Mouse (Mus musculus) hematopoietic stem cell, adult 5-6 weeks (primary cell): Measurements from ENCODE around the gene Idnk. TPM values are rescaled to one million over a fixed set of nuclear protein-coding genes. Genes with fewer than 3 reads are reported as not detected.

Experiments
- ATAC-seq, 2 experiments: fragments of 125-278 bp in 1 of 2; replicated peaks in 1 of 2; 2 replicates each; pipeline ENCODE4 v1.8.0; 2016 to 2017; ENCODE audit warnings: inconsistent platforms in 2 of 2, mild to moderate bottlenecking in 2 of 2, moderate number of reproducible peaks in 2 of 2, low read depth in 1 of 2, moderate TSS enrichment in 1 of 2; ENCODE audit not compliant: low FRiP score in 2 of 2, poor library complexity in 2 of 2, severe bottlenecking in 2 of 2, insufficient read depth in 1 of 2, low TSS enrichment in 1 of 2
- total RNA-seq: library from RNA; stranded (forward); fragments of 172-1452, 232-1000 nt; gene quantifications from 2 replicates; pipeline ENCODE4 v1.2.3, GENCODE M21; 2017

Gene Idnk
- total RNA-seq, 1 experiment from 2014 or later = 28.0 TPM

DNA sequence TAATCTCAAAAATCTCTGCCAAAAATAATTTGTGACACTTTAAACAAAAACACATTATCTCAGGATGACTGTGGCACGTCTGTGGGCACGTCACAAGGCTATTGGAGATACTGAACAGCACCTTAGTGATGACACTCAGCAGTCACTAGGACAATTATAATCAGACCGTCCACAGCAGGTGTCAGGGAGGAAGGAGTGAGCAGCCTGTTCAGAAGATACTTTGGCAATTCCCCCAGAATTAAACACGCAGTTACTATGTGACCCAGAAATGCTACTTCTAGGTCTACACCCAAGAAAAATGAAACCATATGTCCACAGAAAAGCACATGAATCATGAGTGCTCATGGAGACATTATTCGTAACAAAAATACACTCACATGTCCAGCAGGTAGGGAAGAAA, 53.0 kb downstream of the Idnk start:
- no peak for ATAC-seq

DNA sequence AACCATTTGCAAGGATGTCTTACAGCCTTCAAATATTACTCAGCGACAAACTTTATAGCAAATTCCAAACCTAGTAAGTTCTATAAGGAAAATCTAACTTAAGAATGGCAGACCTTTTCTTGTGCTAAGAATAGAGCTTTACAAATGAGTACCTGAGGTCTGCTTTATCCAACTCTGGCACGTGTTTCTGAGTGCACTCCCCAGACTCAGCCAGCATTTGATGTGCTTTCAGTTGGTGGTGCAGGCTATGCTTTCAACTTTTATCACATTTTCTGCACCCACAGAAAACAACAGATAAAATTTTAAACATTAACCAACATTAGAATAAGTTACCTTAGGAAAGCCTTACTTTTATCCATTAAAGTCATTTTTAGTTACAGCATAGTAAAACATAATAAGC, 55.1 kb downstream of the Idnk start:
- ATAC-seq = no peak

DNA sequence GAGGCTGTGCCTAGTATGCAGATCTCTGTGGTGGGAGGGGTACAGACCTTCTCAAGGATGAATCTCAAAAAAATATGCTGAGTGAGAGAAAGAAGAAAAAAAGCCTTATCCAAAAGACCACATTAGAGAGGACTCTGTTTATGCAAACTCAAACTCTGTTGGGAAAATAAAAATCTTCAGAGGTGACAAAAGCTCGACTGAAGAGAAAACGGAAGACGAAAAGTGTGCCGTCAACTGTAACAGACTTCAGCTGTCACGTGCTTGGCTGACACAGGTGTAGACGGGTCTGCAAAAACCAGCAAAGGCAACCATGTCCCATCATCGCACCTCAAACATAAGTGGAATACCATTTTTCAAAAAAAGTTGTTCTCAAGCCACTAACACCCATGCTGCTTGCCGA, 56.4 kb downstream of the Idnk start:
- no peak for ATAC-seq

Other genes starting within 250 kb of the Idnk start
- gene Spock1, start 249.3 kb upstream of the Idnk start, total RNA-seq = not detected in 2 replicates
- 5.9 and 8.2 TPM in 2 replicates for gene Klhl3, start 44.1 kb upstream of the Idnk start, total RNA-seq
- gene Hnrnpa0, start 29.1 kb upstream of the Idnk start, total RNA-seq = 80.9 and 118 TPM in 2 replicates
- gene Ubqln1, start 58.0 kb downstream of the Idnk start, total RNA-seq = 64.4 and 66.5 TPM in 2 replicates
- 44.8 and 48.2 TPM in 2 replicates for gene Gkap1, start 118.0 kb downstream of the Idnk start, total RNA-seq
- not detected in 2 replicates for gene Kif27, start 201.5 kb downstream of the Idnk start, total RNA-seq
- 9.5 and 11.1 TPM in 2 replicates for gene 2210016F16Rik, start 227.6 kb downstream of the Idnk start, total RNA-seq
- 27.6 and 30.9 TPM in 2 replicates for gene Rmi1, start 244.6 kb downstream of the Idnk start, total RNA-seq
- 2,345 and 2,750 TPM in 2 replicates for gene Hnrnpk, start 245.7 kb downstream of the Idnk start, total RNA-seq